Mouse (Mus musculus) testis, adult 2 months (tissue): ENCODE data around the gene Cela2a. TPM values are rescaled to one million over a fixed set of nuclear protein-coding genes. Genes with fewer than 3 reads are reported as not detected.

Experiments used
- H3K27ac ChIP-seq: fragments of 200-500 bp; 2 replicates; pipeline ENCODE4 v1.5.1; 2012; ENCODE audit warnings: low read depth, low read length; ENCODE audit not compliant: control insufficient read depth, insufficient read depth
- H3K27me3 ChIP-seq: fragments of 200-500 bp; 2 replicates; pipeline ENCODE4 v1.6.1; 2012; ENCODE audit warnings: mild to moderate bottlenecking, low read length, moderate library complexity; ENCODE audit not compliant: control insufficient read depth, insufficient read depth
- H3K36me3 ChIP-seq: fragments of 200-500 bp; 2 replicates; pipeline ENCODE4 v1.6.1; 2012; ENCODE audit warnings: mild to moderate bottlenecking, low read length; ENCODE audit not compliant: control insufficient read depth, insufficient read depth
- H3K4me1 ChIP-seq: fragments of 200-500 bp; 2 replicates; pipeline ENCODE4 v1.6.1; 2012; ENCODE audit warnings: low read length; ENCODE audit not compliant: control insufficient read depth, insufficient read depth
- H3K4me3 ChIP-seq: fragments of 200-500 bp; 2 replicates; pipeline ENCODE4 v1.5.1; 2012; ENCODE audit warnings: low read depth, mild to moderate bottlenecking, low read length, moderate library complexity, mixed read lengths; ENCODE audit not compliant: control insufficient read depth
- CTCF ChIP-seq: fragments of 200-500 bp; IDR thresholded peaks from 2 replicates; pipeline ENCODE4 v1.5.1; 2012; ENCODE audit warnings: low read depth, mild to moderate bottlenecking, inconsistent platforms, low read length, moderate library complexity; ENCODE audit not compliant: control insufficient read depth, insufficient read depth, insufficient replicate concordance
- POLR2A ChIP-seq: fragments of 200-500 bp; IDR thresholded peaks from 2 replicates; pipeline ENCODE4 v1.6.1; 2012; ENCODE audit warnings: low read depth, mild to moderate bottlenecking, inconsistent platforms, low read length, moderate library complexity; ENCODE audit not compliant: control insufficient read depth
- polyA plus RNA-seq: library from polyadenylated mRNA; depleted of rRNA; stranded (reverse); fragments of >200 nt; gene quantifications from 2 replicates; pipeline ENCODE4 v1.2.3, GENCODE M21; 2012

The Cela2a gene
- polyA plus RNA-seq, 1 experiment = 6.5 TPM

DNA sequence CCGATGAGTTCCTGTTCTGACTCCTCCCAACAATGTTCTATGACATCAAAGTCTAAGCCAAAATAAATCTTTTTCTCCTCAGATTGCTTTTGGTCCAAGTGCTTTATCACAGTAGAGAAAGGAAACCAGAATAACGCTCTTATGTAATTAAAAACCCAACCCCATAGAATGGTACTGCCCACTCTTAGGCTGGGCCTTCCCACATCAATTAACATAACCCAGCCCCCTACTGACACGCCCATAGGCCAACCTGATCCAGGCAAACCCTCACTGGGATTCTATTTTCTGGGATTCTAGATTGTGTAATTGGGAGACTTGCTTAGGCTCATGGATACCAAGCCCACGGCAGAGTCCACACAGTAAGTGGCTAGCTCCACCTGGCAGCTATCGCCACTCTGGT is 39.0 kb upstream of the Cela2a start:
- Histone ChIP-seq H3K27me3 (no peaks in the 10 kb centered on the region), H3K4me1 (peaks cover 3% of the 10 kb centered on the region), H3K36me3 (no peaks in the 10 kb centered on the region), H3K4me3 (no peak overlapping the region), H3K27ac (no peak overlapping the region)
- TF ChIP-seq POLR2A = no peak

- H3K27ac ChIP-seq = no peak overlapping the region
- TF ChIP-seq POLR2A (no peak), CTCF (no peak)
- peaks cover 3% of the 10 kb centered on the region for H3K4me1 ChIP-seq
- H3K4me3 ChIP-seq = no peak overlapping the region
- H3K36me3 ChIP-seq = no peaks in the 10 kb centered on the region
- H3K27me3 ChIP-seq = no peaks in the 10 kb centered on the region
These were observed 38.5 kb upstream of the Cela2a start for GRCm38 (mm10) chr4:141864506-141864905.

DNA sequence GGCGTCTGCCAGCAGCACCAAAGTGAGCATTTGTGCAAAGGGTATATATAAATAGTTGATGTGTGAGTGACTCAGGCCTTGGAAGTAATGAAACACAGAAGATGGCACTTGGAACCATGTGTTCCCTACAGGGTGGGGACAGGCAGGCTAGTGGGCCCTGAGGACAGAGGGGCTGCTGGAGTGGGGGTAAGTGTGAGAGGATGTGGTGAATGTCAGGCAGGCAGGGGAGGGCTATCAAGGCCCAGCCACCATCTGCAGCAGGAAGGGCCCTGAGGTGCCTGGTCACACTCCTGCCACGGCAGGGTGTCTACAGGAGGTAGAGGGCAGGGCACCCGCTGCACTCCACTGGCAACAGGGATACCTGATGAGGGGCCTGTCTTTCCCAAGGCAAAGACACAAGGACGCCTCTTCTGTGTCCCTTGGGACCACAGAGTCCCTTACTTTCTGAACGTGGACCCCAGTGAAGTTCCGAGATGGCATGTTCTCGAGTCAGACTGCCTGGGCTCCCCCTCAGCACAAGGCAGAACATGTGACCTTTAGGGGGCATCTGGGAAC is 37.8 kb upstream of the Cela2a start:
- no peak for TF ChIP-seq CTCF
- TF ChIP-seq POLR2A = no peak
- H3K27ac ChIP-seq = peak overlapping the region; percentile 3; the same call in 1 of the 2 replicates

DNA sequence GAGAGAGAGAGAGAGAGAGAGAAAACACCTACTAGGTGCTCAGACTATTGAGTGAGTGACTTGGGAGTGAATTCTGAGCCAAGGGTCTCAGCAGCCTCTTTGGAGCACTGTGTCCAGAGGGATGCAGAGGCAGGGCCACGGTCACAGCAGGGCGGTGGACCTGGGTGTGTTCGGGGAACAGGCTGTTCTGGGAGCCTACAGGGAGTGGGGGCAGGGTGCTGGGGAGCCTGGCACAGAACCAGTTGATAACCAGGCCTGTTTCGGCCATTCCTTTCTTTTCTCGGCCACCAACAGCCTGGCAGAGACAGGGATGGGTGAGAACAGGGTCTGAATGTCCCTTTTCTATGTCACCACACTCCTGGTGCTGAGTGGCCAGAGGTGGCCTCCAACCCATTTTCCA is 36.9 kb upstream of the Cela2a start:
- Histone ChIP-seq H3K27me3 (no peaks in the 10 kb centered on the region), H3K27ac (no peak overlapping the region), H3K4me3 (no peak overlapping the region), H3K36me3 (no peaks in the 10 kb centered on the region), H3K4me1 (peaks cover 3% of the 10 kb centered on the region)
- TF ChIP-seq CTCF = no peak
- no peak; the same call in 1 of the 2 replicates for TF ChIP-seq POLR2A

More for the DNA sequence above, 37.8 kb upstream of the Cela2a start:
- H3K27me3 ChIP-seq = no peaks in the 10 kb centered on the region
- H3K36me3 ChIP-seq = no peaks in the 10 kb centered on the region
- no peak overlapping the region for H3K4me3 ChIP-seq
- peaks cover 3% of the 10 kb centered on the region for H3K4me1 ChIP-seq

DNA sequence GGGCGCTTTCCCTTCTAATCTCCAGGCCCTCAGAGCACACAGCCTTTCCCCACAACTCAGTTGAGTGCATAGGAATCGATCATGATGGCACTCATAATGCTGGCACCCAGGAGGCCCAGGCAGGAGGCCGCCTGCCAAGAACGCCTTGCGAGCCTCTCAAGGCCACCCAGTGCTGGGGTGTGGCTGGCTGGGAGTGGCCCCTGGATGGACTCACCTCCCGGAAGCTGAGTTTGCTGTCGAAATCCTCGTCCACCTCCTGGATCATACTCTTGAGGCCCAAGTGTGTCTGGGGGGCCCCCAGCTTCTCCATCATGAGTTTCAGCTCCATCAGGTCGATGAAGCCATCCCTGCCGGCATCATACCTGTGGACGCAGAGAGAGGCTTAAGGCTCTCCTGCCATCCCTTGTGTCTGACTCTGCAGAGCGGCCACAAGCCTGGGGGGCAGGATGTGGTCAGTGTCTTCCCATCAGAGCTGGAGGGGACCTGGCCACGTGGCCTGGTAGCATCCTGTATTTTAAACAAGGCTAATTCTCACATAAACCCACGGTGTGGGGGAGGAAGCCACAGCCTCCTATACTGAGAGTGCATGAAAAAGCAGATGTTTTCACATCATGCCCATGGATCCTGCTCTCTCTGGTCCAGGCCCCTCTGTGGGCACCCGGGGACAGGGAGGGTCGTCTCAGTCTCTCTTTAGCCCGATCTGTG is 35.8 kb upstream of the Cela2a start:
- H3K36me3 ChIP-seq = no peaks in the 10 kb centered on the region
- no peaks in the 10 kb centered on the region for H3K27me3 ChIP-seq
- no peak overlapping the region for H3K4me3 ChIP-seq
- TF ChIP-seq POLR2A (no peak), CTCF (no peak)
- peak overlapping the region; percentile 21; the same call in 1 of the 2 replicates for H3K27ac ChIP-seq
- H3K4me1 ChIP-seq = peaks cover 11% of the 10 kb centered on the region

- Histone ChIP-seq H3K27ac (no peak overlapping the region), H3K36me3 (no peaks in the 10 kb centered on the region), H3K27me3 (no peaks in the 10 kb centered on the region), H3K4me1 (peaks cover 12% of the 10 kb centered on the region), H3K4me3 (no peak overlapping the region)
- TF ChIP-seq POLR2A (no peak), CTCF (no peak)
These were observed 34.4 kb upstream of the Cela2a start for GRCm38 (mm10) chr4:141860246-141860841.

- TF ChIP-seq CTCF (no peak), POLR2A (no peak)
- no peak overlapping the region for H3K27ac ChIP-seq
- peaks cover 13% of the 10 kb centered on the region for H3K4me1 ChIP-seq
- no peaks in the 10 kb centered on the region for H3K36me3 ChIP-seq
- H3K27me3 ChIP-seq = no peaks in the 10 kb centered on the region
- H3K4me3 ChIP-seq = no peak overlapping the region
These were observed 33.4 kb upstream of the Cela2a start for GRCm38 (mm10) chr4:141859351-141859750.
